Mouse (Mus musculus): ENCODE measurements around the gene Cnga1. TPM values are rescaled to one million over a fixed set of nuclear protein-coding genes. Genes with fewer than 3 reads are reported as not detected.

The Cnga1 gene
- polyA plus RNA-seq, 1 experiment from 2014 or later: not detected

DNA sequence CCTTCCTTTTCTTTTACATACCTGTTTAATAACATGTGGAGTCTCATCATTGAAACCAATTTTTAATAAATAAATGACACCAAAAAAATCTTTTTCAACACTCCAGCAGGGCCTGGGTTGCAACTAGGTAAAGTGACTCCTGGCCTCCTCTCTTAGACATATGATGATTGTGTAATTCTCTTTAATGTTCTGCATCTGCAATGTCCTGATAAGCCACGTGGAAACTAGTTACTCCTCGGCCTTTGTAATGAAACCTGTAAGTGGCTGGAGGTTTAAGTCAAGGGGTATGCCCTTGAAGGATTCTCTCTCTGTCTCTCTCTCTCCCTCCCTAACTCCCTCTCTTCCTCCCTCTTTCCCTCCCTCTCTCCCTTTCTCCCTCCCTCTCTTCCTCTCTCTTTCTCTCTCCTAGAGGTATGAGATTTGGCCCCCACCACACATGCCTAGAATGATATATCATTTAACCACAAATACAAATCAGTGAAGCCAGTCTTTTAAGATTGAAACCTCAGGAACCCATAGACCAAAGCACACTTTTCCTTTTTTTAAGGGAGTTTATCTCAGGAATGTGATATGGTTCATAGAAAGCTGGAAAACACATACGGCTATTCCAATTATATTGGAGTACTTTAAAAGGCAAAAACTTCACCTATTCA, 83.0 kb downstream of the Cnga1 start:
- WGBS: 47% methylated on average over 3 of the region's 3 CpGs
- Histone ChIP-seq H3K27me3 (replicated peaks; ENCODE audit: control insufficient read depth, insufficient read depth, low read length) (no peaks in the 10 kb centered on the region), H3K9me3 (ENCODE audit: control insufficient read depth) (no peaks in the 10 kb centered on the region), H3K4me2 (replicated peaks; ENCODE audit: low read depth) (no peak overlapping the region), H3K4me3 (ENCODE audit: low read depth, low read length) (no peak overlapping the region), H3K36me3 (ENCODE audit: control insufficient read depth, insufficient read depth) (no peaks in the 10 kb centered on the region), H3K9ac (ENCODE audit: low read depth, low read length) (no peak overlapping the region), H3K27ac (ENCODE audit: low read depth, low read length) (no peak overlapping the region), H3K4me1 (replicated peaks; ENCODE audit: control insufficient read depth, insufficient read depth, low read length) (0 out of 2 replicates have a peak, but pooled peaks cover 3% of the 10 kb centered on the region)
- no peak for ATAC-seq
- no peak for TF ChIP-seq CTCF (IDR thresholded peaks at IDR 0.05; ENCODE audit: low read depth)

DNA sequence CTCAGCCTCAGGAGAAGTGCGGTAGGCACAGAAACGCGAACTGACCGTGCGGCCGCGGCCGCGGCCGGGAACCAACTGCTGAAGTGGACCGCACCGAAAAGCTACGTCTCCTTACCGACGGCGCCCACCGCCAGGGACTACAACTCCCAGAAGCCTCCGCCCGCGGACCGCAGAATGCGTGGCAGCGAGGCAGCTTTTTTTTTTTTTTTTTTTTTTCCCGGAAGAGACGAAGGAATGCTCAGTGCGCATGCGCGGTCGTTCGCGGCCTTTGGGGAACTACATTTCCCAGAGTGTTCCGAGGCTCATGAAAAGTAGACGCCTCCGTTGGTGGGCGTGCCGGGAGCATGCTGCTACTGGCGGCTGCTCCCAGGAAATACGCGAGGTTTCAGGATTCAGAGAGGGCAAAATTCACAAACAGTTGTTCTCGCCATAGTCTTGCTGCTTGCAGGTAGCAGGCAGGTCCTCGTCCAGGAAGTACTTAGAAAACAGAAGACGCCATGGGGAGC, 84.5 kb downstream of the Cnga1 start, which contains the start of gene Nfxl1:
Nfxl1 (minus strand) TSS at position 141 of the 506 bp plus-strand sequence.
- Histone ChIP-seq H3K4me2 (replicated peaks; ENCODE audit: low read depth) (peak within 1 kb of the TSS; percentile 93), H3K9me3 (ENCODE audit: control insufficient read depth) (no peaks in the 10 kb centered on the region), H3K27ac (ENCODE audit: low read depth, low read length) (peak within 1 kb of the TSS; percentile 75), H3K27me3 (replicated peaks; ENCODE audit: control insufficient read depth, insufficient read depth, low read length) (no peaks in the 10 kb centered on the region), H3K36me3 (ENCODE audit: control insufficient read depth, insufficient read depth) (0 out of 2 replicates have a peak, but pooled peaks cover under 1% of the 10 kb centered on the region), H3K4me1 (replicated peaks; ENCODE audit: control insufficient read depth, insufficient read depth, low read length) (0 out of 2 replicates have a peak, but pooled peaks cover 3% of the 10 kb centered on the region), H3K4me3 (ENCODE audit: low read depth, low read length) (peak within 1 kb of the TSS; percentile 95), H3K9ac (ENCODE audit: low read depth, low read length) (peak within 1 kb of the TSS; percentile 65)
- peak; percentile 98 for ATAC-seq
- TF ChIP-seq CTCF (IDR thresholded peaks at IDR 0.05; ENCODE audit: low read depth): no peak
- WGBS: under 1% methylated on average over 42 of the region's 42 CpGs

DNA sequence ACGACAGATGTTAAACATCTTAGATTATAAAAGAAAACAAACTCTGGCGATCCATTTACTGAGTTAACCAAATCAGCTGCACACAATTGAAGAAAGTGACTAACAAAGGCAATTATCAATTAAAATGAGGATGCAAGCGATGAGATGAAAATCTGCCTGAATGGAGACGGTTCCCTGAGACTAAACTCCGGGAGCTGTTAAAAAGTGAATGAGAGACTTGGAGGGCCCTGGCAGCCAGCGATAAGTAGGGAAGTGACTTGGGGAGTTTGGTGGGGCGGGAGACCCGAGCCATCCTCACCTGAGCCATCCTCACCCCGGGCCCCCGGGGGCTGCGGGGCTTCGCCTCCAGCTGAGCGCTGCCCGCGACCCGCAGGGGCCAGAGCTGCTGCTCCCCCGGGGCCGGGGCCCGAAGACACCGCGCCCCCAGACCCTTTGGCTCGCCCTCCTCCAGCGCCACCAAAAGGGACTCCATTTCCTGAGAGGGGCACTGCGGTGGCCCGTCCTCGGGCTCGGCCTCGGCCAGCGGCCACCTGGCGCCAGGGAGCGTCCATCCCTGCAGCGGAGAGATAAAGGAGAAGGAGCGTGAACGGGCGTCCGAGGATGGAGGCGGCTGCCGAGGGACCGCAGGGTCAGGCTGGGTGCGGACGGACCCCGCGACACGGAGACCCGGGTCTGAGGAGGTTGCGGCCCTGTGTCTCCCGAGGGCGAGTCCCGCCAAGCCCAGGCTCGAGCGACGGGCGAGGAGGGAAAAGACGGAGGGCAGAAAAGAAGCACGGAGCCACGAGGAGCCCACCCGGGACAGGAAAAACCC, 85.2 kb downstream of the Cnga1 start:
- peak; percentile 51 for ATAC-seq
- Histone ChIP-seq H3K27me3 (replicated peaks; ENCODE audit: control insufficient read depth, insufficient read depth, low read length) (no peaks in the 10 kb centered on the region), H3K4me3 (ENCODE audit: low read depth, low read length) (peak overlapping the region; percentile 95), H3K4me2 (replicated peaks; ENCODE audit: low read depth) (peak overlapping the region; percentile 93), H3K27ac (ENCODE audit: low read depth, low read length) (0 out of 2 replicates have a peak overlapping the region, but pooled peaks have one; percentile 28), H3K9ac (ENCODE audit: low read depth, low read length) (peak overlapping the region; percentile 65), H3K9me3 (ENCODE audit: control insufficient read depth) (no peaks in the 10 kb centered on the region), H3K4me1 (replicated peaks; ENCODE audit: control insufficient read depth, insufficient read depth, low read length) (0 out of 2 replicates have a peak, but pooled peaks cover 3% of the 10 kb centered on the region), H3K36me3 (ENCODE audit: control insufficient read depth, insufficient read depth) (0 out of 2 replicates have a peak, but pooled peaks cover 5% of the 10 kb centered on the region)
- under 1% methylated on average over 57 of the region's 57 CpGs for WGBS
- TF ChIP-seq CTCF (IDR thresholded peaks at IDR 0.05; ENCODE audit: low read depth): peak; percentile 25; the same call in 1 of the 2 replicates

DNA sequence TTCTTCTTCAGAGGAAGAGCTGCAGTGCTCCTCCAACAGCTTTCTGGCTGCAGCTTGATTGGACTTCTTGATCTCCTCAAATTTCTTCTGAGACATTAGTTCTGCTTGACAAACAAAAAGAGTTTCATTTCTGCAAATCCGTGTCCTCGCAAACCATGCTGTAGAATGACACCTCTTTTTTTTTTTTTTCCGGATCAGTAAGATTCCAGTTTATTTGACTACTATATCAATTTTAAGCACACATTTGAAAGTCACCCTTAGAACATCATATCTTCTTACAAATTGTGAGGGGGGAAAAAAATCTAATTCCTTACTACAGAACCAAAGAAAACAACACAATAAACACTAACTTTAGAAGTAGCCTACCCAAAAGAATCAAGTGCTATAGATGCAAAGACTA, 87.8 kb downstream of the Cnga1 start:
- no peak overlapping the region for H3K27ac ChIP-seq (ENCODE audit: low read depth, low read length)
- WGBS: 86% methylated on average over 3 of the region's 3 CpGs
- 0 out of 2 replicates have a peak, but pooled peaks cover 3% of the 10 kb centered on the region for H3K4me1 ChIP-seq (replicated peaks; ENCODE audit: control insufficient read depth, insufficient read depth, low read length)
- H3K4me2 ChIP-seq (replicated peaks; ENCODE audit: low read depth): no peak overlapping the region
- no peak for ATAC-seq
- peaks cover 12% of the 10 kb centered on the region for H3K36me3 ChIP-seq (ENCODE audit: control insufficient read depth, insufficient read depth)
- no peak for TF ChIP-seq CTCF (IDR thresholded peaks at IDR 0.05; ENCODE audit: low read depth)
- H3K4me3 ChIP-seq (ENCODE audit: low read depth, low read length): no peak overlapping the region
- no peaks in the 10 kb centered on the region for H3K27me3 ChIP-seq (replicated peaks; ENCODE audit: control insufficient read depth, insufficient read depth, low read length)
- no peaks in the 10 kb centered on the region for H3K9me3 ChIP-seq (ENCODE audit: control insufficient read depth)
- no peak overlapping the region for H3K9ac ChIP-seq (ENCODE audit: low read depth, low read length)

Other genes with a start within 250 kb of the Cnga1 start
- gene Corin, start 139.8 kb downstream of the Cnga1 start, polyA plus RNA-seq (2015; fragmentation: Nextera tagmentation; extraction: Ambion mirVana): 0.09 TPM in 2 replicates
- gene Nfxl1, start 84.6 kb downstream of the Cnga1 start, polyA plus RNA-seq (2015; fragmentation: Nextera tagmentation; extraction: Ambion mirVana): 6.3 and 7.1 TPM in 2 replicates
- not detected in 2 replicates for gene Zar1, start 63.0 kb downstream of the Cnga1 start, polyA plus RNA-seq (2015; fragmentation: Nextera tagmentation; extraction: Ambion mirVana)
- gene Gm5868, start 56.7 kb downstream of the Cnga1 start, polyA plus RNA-seq (2015; fragmentation: Nextera tagmentation; extraction: Ambion mirVana): 0.29 and 0.71 TPM in 2 replicates
- 40.0 and 42.0 TPM in 2 replicates for gene Nipal1, start 3.5 kb upstream of the Cnga1 start, polyA plus RNA-seq (2015; fragmentation: Nextera tagmentation; extraction: Ambion mirVana)
- 0.39 and 0.44 TPM in 2 replicates for gene Txk, start 108.5 kb upstream of the Cnga1 start, polyA plus RNA-seq (2015; fragmentation: Nextera tagmentation; extraction: Ambion mirVana)
- gene Tec, start 224.2 kb upstream of the Cnga1 start, polyA plus RNA-seq (2015; fragmentation: Nextera tagmentation; extraction: Ambion mirVana): 12.4 and 14.7 TPM in 2 replicates